Mouse (Mus musculus): ENCODE measurements around the gene Plin4. TPM values are rescaled to one million over a fixed set of nuclear protein-coding genes. Genes with fewer than 3 reads are reported as not detected.
"Not testable (repeated sequence)": the region's sequence is repeated elsewhere in the genome, so short reads cannot be mapped to it uniquely, and the experiment has no call there.

Plin4 gene
- polyA plus RNA-seq, 1 experiment, result 29.0 TPM

- H3K4me1 ChIP-seq (replicated peaks; ENCODE audit: control insufficient read depth, insufficient read depth, low read length), result no peaks in the 10 kb centered on the region
- no peaks in the 10 kb centered on the region for H3K27me3 ChIP-seq (ENCODE audit: control insufficient read depth, insufficient read depth, low read length)
- TF ChIP-seq POLR2A (IDR thresholded peaks at IDR 0.05; ENCODE audit: control insufficient read depth, extremely low read depth, insufficient read depth, low read length, poor library complexity) (no peak), CTCF (IDR thresholded peaks at IDR 0.05; ENCODE audit: borderline replicate concordance, control insufficient read depth, extremely low read depth, insufficient read depth, low read length, poor library complexity) (no peak)
- H3K36me3 ChIP-seq (ENCODE audit: control insufficient read depth, insufficient read depth, low read length), result no peaks in the 10 kb centered on the region
- no peak overlapping the region for H3K27ac ChIP-seq (ENCODE audit: control insufficient read depth, insufficient read depth, low read length)
- no peak for DNase-seq
- H3K4me3 ChIP-seq (ENCODE audit: control insufficient read depth, insufficient read depth, low read length), result no peak overlapping the region
- WGBS, result 95% methylated on average over 4 of the region's 4 CpGs
Observed at GRCm38 (mm10) chr17:56106981-56107380, 2.6 kb downstream of the Plin4 start.

GRCm38 (mm10) chr17:56106436-56106835 lies 3.2 kb downstream of the Plin4 start:
- H3K4me1 ChIP-seq (replicated peaks; ENCODE audit: control insufficient read depth, insufficient read depth, low read length); H3K27me3 ChIP-seq (ENCODE audit: control insufficient read depth, insufficient read depth, low read length); H3K27ac ChIP-seq (ENCODE audit: control insufficient read depth, insufficient read depth, low read length); H3K36me3 ChIP-seq (ENCODE audit: control insufficient read depth, insufficient read depth, low read length); DNase-seq; H3K4me3 ChIP-seq (ENCODE audit: control insufficient read depth, insufficient read depth, low read length): not testable (repeated sequence)
- 100% methylated on average over 4 of the region's 4 CpGs for WGBS

GRCm38 (mm10) chr17:56104821-56105220 lies 4.8 kb downstream of the Plin4 start:
- not testable (repeated sequence) for H3K27ac ChIP-seq (ENCODE audit: control insufficient read depth, insufficient read depth, low read length); H3K27me3 ChIP-seq (ENCODE audit: control insufficient read depth, insufficient read depth, low read length); H3K4me3 ChIP-seq (ENCODE audit: control insufficient read depth, insufficient read depth, low read length); H3K36me3 ChIP-seq (ENCODE audit: control insufficient read depth, insufficient read depth, low read length); DNase-seq; H3K4me1 ChIP-seq (replicated peaks; ENCODE audit: control insufficient read depth, insufficient read depth, low read length)
- WGBS, result 93% methylated on average over 2 of the region's 5 CpGs

- DNase-seq, result no peak
- WGBS, result 98% methylated on average over 8 of the region's 8 CpGs
- TF ChIP-seq POLR2A (IDR thresholded peaks at IDR 0.05; ENCODE audit: control insufficient read depth, extremely low read depth, insufficient read depth, low read length, poor library complexity) (no peak), CTCF (IDR thresholded peaks at IDR 0.05; ENCODE audit: borderline replicate concordance, control insufficient read depth, extremely low read depth, insufficient read depth, low read length, poor library complexity) (no peak)
- Histone ChIP-seq H3K27ac (ENCODE audit: control insufficient read depth, insufficient read depth, low read length) (no peak overlapping the region), H3K27me3 (ENCODE audit: control insufficient read depth, insufficient read depth, low read length) (no peaks in the 10 kb centered on the region), H3K4me1 (replicated peaks; ENCODE audit: control insufficient read depth, insufficient read depth, low read length) (no peaks in the 10 kb centered on the region), H3K36me3 (ENCODE audit: control insufficient read depth, insufficient read depth, low read length) (peaks cover 6% of the 10 kb centered on the region), H3K4me3 (ENCODE audit: control insufficient read depth, insufficient read depth, low read length) (no peak overlapping the region)
Observed at GRCm38 (mm10) chr17:56103465-56104285, 5.9 kb downstream of the Plin4 start.

- TF ChIP-seq CTCF (IDR thresholded peaks at IDR 0.05; ENCODE audit: borderline replicate concordance, control insufficient read depth, extremely low read depth, insufficient read depth, low read length, poor library complexity) (no peak), POLR2A (IDR thresholded peaks at IDR 0.05; ENCODE audit: control insufficient read depth, extremely low read depth, insufficient read depth, low read length, poor library complexity) (no peak)
- peaks cover 7% of the 10 kb centered on the region for H3K36me3 ChIP-seq (ENCODE audit: control insufficient read depth, insufficient read depth, low read length)
- no peak for DNase-seq
- WGBS, result 97% methylated on average over 9 of the region's 9 CpGs
- H3K4me1 ChIP-seq (replicated peaks; ENCODE audit: control insufficient read depth, insufficient read depth, low read length), result no peaks in the 10 kb centered on the region
- no peaks in the 10 kb centered on the region for H3K27me3 ChIP-seq (ENCODE audit: control insufficient read depth, insufficient read depth, low read length)
- no peak overlapping the region for H3K27ac ChIP-seq (ENCODE audit: control insufficient read depth, insufficient read depth, low read length)
- H3K4me3 ChIP-seq (ENCODE audit: control insufficient read depth, insufficient read depth, low read length), result no peak overlapping the region
Observed at GRCm38 (mm10) chr17:56102927-56103326, 6.7 kb downstream of the Plin4 start.

GRCm38 (mm10) chr17:56102158-56102557 lies 7.4 kb downstream of the Plin4 start:
- DNase-seq, result no peak
- Histone ChIP-seq H3K36me3 (ENCODE audit: control insufficient read depth, insufficient read depth, low read length) (peaks cover 14% of the 10 kb centered on the region), H3K4me3 (ENCODE audit: control insufficient read depth, insufficient read depth, low read length) (no peak overlapping the region), H3K4me1 (replicated peaks; ENCODE audit: control insufficient read depth, insufficient read depth, low read length) (no peaks in the 10 kb centered on the region), H3K27ac (ENCODE audit: control insufficient read depth, insufficient read depth, low read length) (no peak overlapping the region), H3K27me3 (ENCODE audit: control insufficient read depth, insufficient read depth, low read length) (no peaks in the 10 kb centered on the region)
- TF ChIP-seq POLR2A (IDR thresholded peaks at IDR 0.05; ENCODE audit: control insufficient read depth, extremely low read depth, insufficient read depth, low read length, poor library complexity) (no peak), CTCF (IDR thresholded peaks at IDR 0.05; ENCODE audit: borderline replicate concordance, control insufficient read depth, extremely low read depth, insufficient read depth, low read length, poor library complexity) (no peak)
- 97% methylated on average over 5 of the region's 5 CpGs for WGBS

- no peak for TF ChIP-seq POLR2A (IDR thresholded peaks at IDR 0.05; ENCODE audit: control insufficient read depth, extremely low read depth, insufficient read depth, low read length, poor library complexity)
- no peak for TF ChIP-seq CTCF (IDR thresholded peaks at IDR 0.05; ENCODE audit: borderline replicate concordance, control insufficient read depth, extremely low read depth, insufficient read depth, low read length, poor library complexity)
- WGBS, result 93% methylated on average over 3 of the region's 3 CpGs
- no peaks in the 10 kb centered on the region for H3K4me1 ChIP-seq (replicated peaks; ENCODE audit: control insufficient read depth, insufficient read depth, low read length)
- H3K36me3 ChIP-seq (ENCODE audit: control insufficient read depth, insufficient read depth, low read length), result peaks cover 19% of the 10 kb centered on the region
- no peak overlapping the region for H3K27ac ChIP-seq (ENCODE audit: control insufficient read depth, insufficient read depth, low read length)
- no peak for DNase-seq
- no peak overlapping the region for H3K4me3 ChIP-seq (ENCODE audit: control insufficient read depth, insufficient read depth, low read length)
- no peaks in the 10 kb centered on the region for H3K27me3 ChIP-seq (ENCODE audit: control insufficient read depth, insufficient read depth, low read length)
Observed at GRCm38 (mm10) chr17:56100811-56101210, 8.8 kb downstream of the Plin4 start.

Data from thymus, adult 2 months (tissue).